Mouse (Mus musculus): Measurements from ENCODE around the gene Dgke.

Dgke gene

DNA sequence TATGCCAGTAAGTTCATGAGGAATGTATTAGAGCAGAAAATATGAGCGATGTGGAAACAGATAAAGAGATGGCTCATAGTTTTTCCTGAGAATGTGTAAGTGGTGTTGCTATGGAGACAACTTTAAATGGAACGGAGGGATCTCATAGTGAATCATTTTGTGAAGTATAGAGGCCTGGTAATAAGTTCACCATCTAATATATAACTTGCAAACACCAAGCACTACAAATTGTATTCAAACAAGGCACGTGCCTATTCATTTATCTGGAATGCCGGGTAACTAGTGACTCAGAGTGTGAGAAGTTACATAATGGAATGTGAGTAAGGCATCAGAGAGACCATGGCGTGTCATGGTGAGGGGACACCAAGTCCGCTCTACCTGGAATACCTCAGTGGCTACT, 28.2 kb downstream of the Dgke start:
- no peak for DNase-seq (ENCODE audit: low spot score in 2 of 2)

DNA sequence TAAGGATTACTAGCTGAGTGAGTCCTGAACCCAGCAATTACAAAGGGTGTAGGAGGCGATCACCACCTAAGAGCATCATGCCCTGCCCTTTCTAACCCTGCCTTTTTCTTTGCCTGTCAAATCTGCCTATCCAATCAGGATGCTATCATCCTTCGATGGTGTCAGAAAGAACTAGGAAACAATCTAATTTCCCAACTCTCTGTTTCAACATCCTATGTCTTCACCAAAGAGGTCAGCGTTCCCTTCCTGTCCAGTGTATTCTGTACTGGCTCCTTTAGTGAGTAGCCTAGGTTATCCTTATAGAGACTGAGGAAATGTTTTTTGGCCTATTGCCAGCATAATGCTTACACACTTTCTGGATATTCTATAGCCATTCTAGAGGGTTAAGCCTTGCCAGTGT, 31.1 kb downstream of the Dgke start:
- DNase-seq (ENCODE audit: low spot score in 2 of 2): no peak

DNA sequence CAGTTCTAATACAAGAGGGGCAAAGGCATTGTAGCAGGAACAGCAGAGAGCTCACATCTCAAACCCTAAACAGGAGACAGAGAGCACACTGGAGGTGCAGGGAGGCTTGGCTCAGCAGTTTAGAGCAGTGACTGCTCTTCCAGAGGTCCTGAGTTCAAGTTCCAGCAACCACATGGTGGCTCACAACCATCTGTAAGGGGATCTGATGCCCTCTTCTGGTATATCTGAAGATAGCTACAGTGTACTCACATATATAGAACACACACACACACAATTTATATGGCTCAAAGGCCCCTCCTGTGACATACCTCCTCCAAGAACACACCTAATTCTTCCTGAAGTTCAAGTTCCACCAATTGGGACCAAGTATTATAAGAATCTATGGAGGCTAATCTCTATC, 32.1 kb downstream of the Dgke start:
- no peak for DNase-seq (ENCODE audit: low spot score in 2 of 2)

DNA sequence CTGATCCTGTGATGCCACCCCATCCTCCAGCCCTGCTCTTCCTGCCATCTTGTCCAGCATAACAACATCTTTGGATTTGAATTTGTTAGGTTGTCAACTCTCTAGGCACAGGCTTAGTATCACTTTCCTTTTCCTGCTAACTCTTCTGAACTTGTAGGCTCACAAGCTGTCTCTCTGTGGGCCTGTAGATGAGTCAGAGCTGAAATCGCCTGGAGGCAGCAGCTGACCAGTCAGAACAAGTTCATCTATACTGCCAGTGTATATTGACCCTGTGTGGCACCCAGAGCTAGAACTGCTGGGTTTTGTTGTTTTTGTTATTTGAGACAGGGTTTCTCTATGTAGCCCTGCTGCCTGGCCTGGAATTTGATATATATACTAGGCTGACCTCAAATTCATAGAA, 35.5 kb downstream of the Dgke start:
- no peak for DNase-seq (ENCODE audit: low spot score in 2 of 2)

DNA sequence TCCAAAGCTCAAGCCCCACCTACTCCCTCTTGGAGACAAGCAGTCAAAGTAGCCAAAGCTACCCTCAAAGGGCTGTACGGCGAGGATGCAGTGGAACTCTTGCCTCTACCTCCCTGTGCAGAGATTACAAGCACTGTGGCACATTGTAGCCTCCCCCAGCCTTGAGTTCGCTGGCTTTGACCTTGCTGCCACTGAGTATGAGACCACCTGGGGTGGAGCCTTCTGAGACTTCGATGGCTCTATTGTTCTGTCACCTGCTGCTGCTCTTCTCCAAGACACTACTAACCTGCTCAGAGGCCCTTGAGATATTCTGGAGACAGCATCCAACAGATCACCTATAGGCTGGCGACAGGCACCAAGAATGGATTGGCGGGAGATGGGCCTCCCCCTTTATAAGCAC, 36.1 kb downstream of the Dgke start:
- DNase-seq (ENCODE audit: low spot score in 2 of 2): no peak

DNA sequence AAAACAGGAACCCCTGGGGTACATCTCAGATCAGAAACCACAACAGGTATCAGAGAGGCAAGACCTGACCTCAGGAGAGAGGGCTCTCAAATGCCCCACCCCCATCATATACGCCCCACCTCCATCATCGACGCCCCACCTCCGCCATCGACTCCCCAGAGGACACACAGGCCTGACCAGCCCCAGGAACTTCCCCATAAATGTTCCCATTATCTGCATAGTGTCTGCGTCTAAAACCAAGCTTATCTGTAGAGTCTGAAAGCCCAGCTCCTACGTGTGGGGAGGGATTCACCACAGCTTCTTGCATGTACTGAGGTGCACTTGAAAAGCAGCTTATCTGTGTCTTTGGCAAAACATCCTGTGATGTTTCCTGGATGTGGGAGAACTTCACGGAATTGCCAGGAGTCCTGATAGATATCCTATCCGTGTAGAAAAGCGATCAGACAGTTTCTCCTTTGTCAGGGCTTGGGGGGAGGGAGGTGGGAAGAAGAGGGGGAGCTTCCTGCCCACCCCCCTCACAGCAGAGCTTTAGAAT, 37.7 kb downstream of the Dgke start:
- no peak for DNase-seq (ENCODE audit: low spot score in 2 of 2)

DNA sequence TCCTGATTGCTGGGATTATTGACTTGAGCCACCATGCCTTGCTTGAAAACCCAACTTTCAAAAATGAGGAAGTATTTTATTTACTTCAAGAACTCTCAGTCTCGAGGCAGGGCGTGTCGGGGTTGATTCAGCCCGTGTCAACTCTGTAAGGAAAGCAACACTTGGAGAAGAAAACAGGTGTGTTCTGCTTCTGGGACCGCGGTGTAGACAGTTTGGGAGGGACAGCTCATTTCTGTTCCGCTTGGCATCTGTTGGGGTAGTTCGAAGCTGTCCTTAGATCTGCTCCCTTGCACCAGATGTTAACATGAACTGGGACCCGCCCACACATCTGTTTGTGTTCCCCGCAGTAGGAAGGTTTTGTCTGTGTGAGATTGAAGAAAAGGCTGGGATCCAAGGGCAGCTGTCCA, 38.7 kb downstream of the Dgke start:
- DNase-seq (ENCODE audit: low spot score in 2 of 2): no peak

DNA sequence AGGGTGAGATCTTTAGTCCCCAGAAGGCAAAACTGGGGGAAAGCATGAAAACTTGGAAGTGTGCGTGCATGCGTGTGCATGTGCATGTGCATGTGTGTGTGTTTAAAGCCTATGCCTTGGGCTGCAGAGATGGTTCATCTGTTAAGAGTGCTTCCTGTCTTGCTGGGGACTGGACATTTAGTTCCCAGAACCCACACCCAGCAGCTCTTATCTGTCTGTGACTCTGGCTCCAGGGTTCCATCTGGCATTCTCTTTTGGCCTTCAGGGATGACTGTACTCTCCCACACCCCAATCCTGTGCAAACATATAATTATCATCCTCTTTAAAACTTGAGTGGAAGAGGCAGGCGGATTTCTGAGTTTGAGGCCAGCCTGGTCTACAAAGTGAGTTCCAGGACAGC, 40.5 kb downstream of the Dgke start:
- no peak for DNase-seq (ENCODE audit: low spot score in 2 of 2)

DNA sequence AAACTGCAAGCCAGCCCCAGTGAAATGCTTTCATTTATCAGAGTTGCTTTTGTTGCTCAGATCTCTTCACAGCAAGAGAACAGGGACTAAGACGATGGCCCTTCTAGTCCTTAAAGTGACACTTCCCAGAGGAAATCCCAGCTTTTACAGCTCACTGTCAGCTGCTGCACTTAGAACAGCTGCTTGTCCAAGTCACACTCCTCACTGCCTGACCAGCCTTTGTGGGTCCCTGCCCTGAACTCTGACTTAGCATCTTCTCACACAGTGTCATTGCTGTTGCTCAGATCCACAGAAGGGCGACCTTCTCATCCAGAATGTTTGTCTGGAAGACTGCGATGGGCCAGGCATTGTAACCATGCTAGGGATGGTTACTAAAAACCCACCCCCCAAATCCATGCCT, 41.0 kb downstream of the Dgke start:
- DNase-seq (ENCODE audit: low spot score in 2 of 2): no peak

DNA sequence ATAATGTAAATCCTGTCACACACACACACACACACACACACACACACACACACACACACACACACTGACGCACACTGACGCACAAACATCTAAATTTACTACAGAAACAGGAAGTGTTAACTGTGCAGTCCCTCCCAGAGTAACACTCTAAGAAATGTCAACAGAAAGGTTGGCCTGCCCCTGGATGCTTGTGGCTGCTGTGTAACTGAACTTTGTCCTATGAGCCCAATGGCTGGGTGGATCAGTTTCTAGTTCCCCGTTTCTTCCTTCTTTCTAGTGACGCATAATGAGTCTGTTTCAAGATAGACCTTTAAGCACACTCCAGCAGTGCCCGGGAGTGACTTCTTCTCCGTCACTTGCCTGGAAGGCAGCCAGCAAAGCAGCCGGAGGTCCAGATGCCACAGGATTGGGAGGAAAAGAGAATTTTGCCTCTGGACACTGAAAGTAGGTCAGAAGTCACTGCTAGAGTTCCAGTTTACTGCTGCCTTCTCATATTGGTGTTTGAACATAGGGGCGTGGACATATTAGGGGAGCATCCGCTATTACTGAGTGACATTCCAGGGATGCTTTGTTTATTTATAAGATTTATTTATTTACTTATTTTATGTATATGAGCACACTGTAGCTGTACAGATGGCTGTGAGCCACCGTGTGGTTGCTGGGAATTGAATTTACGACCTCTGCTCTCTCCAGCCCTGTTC, 42.3 kb downstream of the Dgke start:
- peak in 1 of 2 experiments; percentile 32 for DNase-seq (ENCODE audit: low spot score in 2 of 2)

DNA sequence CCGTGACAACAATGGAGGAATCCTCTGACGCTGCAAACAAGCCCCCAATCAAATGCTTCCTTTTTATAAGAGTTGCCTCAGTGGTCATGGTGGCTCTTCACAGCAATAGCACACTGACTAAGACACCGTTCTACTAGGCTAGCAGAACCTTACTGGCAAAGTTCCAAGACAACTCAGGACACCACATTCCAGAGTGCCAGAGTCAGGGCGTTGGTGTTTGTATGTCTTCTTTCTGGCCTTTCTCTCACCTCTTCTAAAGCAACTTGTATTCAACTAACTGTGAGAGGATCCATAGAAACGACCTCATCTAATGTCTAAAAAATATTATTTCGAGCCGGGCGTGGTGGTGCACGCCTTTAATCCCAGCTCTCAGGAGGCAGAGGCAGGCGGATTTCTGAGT, 43.2 kb downstream of the Dgke start:
- DNase-seq (ENCODE audit: low spot score in 2 of 2): no peak

DNA sequence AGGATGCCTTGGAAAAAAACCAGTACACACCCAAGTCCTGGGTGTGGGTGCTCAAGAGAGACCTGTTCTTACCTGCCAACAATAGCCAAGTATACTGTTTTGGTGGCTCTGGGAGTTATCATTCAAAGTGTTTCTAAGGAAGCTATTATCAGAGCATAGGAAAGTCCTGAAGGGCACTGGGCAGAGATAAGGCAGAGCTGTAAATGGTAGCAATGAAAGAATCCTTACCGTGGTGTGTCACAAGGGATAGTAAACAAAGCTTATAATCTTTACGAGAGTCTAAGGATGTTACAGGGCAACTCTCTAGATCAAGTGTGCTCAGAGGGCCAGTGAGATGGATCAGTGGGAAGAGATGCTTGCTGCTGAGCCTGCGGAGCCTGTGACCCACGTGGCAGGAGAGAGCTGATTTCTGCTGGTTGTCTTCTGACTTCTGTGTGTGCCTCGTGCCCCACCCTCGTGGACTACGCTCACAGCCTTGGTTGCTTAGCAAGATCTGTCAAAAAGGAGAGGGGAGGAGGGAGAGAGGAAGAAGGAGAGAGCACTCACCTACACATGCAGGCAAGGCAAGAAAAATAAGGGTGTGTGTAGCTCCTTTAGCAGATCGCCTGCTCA, 44.4 kb downstream of the Dgke start:
- peak in 1 of 2 experiments; percentile 40 for DNase-seq (ENCODE audit: low spot score in 2 of 2)

DNA sequence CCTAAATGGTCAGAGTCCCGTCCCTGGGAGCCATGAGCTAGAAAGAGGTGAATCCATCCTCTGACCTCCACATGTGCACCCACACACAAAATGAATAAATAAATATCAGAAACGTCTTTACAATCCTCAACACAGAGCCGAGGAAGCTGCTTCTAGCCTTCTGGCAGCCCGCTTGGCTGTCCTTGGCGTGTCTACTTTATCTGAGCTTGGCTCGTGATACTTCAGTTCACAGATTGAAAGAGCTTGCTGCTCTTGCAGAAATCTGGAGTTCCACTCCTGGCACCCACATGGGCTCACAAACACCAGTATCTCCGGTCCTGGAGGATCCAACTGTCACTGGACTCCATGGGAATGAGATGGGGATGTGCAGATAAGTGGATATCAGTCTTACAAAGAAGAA, 45.0 kb downstream of the Dgke start:
- DNase-seq (ENCODE audit: low spot score in 2 of 2): no peak

DNA sequence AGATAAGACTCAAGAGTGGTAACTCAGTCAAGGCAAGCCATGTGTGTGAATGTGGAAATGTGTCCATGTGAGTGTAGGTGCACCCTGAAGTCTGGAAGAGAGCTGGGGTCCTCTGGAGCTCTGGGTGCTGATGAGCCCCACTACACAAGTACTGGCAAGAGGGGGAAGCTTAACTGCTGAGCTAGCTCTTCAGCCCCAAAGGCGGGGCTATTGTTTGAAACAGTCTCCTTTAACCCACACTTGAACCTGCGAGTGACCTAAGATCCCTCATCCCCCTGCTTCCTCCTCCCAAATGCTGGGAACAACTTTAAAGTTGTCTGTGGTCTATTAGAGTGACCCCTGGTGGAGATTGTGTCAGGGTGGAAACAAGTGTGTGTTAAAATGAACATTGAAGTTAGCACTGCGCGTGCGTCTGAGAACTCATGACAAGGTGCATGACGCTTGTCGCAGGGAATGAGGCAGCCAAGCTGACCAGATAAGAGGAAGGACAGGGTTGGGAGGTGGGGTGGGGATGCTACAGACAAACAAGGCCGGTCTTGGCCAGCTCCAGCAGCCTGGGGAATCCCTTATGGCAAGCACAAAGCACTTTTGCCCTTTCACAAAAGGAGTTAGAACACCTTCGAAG, 45.9 kb downstream of the Dgke start:
- no peak for DNase-seq (ENCODE audit: low spot score in 2 of 2)

DNA sequence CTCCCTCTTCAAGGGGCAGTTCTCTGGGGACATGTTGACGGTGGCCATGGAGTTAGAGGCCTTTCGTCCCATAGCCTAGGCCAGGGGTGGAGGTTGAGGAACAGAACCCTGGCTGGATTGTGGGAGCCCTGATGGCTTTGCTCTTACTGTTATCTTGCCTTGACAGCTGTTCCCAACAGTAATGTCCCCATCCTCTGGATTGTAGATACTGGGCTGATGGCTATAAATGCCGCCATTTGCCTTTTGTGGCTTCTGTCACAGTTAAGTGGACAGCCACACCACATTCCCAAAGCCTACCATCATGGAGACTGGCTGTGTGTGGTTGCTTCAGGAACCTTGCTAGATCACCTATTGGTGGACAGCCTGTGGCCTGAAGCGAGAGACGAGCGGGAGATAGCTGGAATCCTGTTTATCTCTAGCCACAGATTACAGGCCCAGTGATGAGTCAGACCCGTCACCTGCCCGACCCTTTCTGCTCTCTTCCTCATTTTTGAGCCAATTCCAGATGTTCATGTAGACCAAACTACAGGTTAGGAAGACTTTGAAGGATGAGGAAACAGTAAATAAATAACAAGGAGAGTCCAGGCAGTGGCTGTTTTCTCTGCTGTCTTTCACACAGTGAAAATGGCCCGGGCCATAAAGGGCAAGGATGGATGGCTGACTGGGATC, 49.0 kb downstream of the Dgke start:
- no peak for DNase-seq (ENCODE audit: low spot score in 2 of 2)

DNA sequence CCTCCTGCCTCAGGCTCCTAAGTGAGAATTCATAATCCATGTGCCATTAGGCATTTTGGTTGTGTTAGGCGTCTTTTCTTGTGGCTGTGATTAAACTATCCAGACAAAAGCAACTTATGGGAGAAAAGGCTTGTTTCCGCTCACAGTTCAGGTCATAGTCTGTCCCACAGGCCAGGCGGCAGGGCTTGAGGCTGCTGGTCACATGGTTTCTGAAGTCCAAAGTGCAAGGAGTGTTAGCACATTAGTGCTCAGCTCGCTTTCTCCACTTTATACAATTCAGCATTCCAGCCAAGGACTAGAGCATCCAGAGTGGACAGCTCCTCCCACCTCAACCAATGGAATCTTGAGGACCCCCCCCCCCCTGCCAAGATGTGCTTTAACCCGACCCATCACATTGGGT, 54.4 kb downstream of the Dgke start:
- no peak for DNase-seq (ENCODE audit: low spot score in 2 of 2)

DNA sequence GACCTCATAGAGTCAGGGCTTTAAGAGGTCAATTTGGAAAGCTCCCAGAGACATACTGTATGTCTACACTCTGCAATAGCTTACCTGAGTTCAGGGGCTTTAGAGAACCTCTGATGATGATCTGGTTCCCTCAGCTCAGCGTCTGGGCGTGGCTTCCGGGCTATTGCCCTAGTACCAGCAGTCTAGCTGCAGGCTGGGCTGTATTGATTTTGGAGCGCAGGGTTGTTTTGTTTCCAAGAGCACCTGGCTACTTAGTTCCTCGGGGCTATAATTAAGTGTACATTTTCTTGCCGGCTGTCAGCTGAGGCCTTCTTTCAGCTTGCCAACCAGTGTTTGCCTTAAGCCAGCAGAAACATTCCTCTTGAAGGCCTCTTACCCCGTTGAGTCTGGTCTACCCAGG, 57.2 kb downstream of the Dgke start:
- no peak for DNase-seq (ENCODE audit: low spot score in 2 of 2)

DNA sequence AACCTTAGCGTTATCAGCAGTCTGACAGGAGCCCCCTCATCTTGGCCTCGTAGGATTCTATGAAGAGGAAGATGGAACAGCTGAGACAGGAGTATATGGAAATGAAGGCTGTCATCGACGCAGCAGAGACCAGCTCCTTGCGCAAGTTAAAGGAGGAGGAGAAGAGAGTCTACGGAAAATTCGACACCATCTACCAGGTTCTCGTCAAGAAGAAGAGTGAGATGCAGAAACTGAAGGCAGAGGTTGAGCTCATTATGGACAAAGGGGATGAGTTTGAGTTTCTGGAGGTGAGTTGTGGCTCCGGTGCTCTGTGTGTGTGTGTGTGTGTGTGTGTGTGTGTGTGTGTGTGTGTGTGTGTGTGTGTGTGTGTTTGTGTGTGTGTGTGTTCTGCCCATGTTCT, 57.6 kb downstream of the Dgke start:
- DNase-seq (ENCODE audit: low spot score in 2 of 2): no peak

DNA sequence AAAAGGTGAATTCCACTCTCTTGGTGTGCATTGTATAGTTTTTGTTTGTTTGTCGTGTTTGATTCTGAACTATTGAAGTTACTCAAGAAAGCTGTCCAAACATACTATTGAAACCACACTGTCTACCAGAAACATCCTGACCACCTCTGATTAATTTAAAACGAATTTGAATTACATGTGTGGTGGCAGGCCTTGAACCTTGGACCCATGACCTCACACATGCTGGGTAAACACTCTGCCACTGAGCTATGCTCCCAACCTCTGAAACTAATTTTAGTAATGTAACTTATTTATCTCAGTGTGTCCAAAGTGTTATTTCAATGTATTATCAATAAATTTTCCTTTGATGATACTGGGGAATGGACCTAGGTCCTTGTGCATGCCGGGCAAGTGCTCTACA, 59.1 kb downstream of the Dgke start:
- DNase-seq (ENCODE audit: low spot score in 2 of 2): no peak

DNA sequence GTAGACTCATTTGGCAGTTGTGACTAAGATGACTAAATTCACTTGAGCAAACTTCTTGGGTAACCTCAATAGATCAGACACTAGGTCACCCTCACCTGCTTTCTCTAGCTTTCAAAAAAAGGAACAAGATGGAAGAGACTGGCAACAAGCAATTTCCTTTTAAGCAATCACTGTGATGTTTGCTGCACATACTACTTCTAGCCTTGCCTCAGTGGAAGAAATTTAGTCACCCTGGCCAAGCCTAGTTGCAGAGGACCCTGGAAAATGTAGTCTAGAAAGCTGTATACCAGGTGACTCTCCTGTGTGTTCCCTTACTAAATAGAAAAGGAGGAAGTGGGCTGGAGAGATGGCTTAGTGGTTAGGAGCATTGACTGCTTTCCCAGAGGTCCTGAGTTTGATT, 60.2 kb downstream of the Dgke start:
- no peak for DNase-seq (ENCODE audit: low spot score in 2 of 2)

DNA sequence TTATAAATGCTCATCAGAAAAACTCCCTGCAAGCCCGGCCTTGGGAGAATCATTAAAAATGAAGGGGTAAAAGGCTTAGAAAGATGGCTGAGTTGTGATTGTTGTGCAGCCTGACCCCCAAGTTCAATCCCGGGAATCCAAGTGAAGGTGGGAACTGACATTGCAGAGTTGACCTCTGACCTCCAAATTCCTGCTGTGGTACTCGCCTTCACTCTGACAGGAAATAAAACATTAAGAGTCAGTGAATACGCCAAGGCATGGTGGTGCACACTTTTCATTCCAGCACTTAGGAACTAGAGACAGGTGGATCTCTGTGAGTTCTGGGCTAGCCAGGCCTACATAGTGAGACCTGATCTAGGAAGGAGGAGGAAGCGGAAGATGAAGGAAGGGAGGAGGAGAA, 61.2 kb downstream of the Dgke start:
- no peak for DNase-seq (ENCODE audit: low spot score in 2 of 2)

DNA sequence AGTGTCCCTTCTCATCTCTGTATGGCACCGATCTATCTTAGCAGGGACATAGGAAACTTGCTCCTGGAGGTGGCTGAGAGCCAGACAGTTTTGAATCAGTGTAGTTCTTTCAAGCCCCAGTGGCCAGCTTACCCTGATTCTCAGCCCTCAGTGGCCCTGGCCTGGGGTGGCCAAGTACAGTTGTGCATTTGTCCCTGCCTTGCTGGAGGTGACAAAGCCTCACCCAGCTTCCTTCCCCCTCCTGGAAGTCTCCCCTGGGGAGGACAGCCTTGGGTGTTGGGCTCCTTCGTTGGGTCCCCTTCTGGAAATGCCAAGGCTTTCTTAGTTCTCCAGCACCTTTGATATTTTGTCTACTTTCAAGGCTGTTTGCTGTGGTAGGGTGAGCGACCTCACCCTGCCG, 62.9 kb downstream of the Dgke start:
- no peak for DNase-seq (ENCODE audit: low spot score in 2 of 2)

DNA sequence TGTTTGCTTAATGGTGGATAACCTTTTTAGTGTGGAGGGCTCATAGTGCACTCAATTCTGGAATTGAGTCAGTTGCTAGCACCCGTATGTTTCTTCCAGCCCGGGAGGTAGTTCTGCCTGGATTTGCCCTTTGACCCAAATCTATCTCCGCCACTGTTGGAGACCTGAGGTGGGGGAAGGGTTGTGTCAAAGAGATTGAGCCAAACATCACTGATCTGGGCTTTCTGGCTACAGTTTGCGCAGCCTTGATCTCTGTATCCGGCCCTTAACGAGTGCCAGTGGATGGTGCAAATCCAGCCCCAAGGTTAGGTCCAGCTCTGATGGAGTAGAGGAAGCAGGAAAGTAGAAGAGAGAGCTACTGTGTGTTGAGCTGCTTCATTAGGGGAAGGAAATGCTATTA, 63.6 kb downstream of the Dgke start:
- DNase-seq (ENCODE audit: low spot score in 2 of 2): no peak
